Mouse (Mus musculus) liver (tissue): ENCODE data around the gene Scd4.
"Not testable (repeated sequence)": the region's sequence is repeated elsewhere in the genome, so short reads cannot be mapped to it uniquely, and the experiment has no call there.

Source experiments
- DNase-seq: peaks from one replicate; pipeline ENCODE4 v3.0.0-alpha.2; 2020; ENCODE audit warnings: mixed read lengths

The Scd4 gene

DNA sequence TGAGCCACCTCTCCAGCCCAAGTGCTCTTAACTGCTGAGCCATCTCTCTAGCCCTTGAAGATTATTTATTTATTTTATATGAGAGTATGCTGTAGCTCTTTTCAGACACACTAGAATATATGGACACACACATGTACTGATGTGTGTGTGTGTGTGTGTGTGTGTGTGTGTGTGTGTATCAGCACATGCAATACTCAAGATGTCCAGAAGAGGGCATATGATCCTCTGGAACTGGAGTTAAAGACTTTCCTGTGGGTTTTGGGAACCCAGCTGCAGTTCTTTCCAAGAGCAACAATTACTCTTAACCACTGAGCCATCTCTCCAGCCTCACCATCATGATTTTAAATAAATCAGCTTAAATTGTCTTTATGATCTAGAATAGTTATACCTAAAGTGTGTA, 14.3 kb upstream of the Scd4 start:
- DNase-seq: no peak

DNA sequence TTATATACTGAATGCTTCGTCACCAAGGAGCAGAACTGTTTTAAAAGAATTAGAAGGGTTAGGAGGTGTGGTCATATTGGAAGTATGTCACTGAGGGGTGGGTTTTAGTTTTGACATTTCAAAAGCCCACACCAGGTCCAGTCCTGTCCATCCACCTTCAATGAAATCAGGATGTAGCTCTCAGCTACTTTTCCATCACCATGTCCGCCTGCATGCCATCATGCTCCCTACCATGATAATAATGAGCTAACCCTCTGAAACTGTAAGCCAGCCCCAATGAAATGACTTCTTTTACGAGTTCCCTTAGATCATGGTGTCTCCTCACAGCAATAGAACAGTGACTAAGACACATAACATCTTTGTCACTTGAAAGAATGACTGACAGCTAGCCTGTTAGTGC, 12.6 kb upstream of the Scd4 start:
- DNase-seq: no peak

DNA sequence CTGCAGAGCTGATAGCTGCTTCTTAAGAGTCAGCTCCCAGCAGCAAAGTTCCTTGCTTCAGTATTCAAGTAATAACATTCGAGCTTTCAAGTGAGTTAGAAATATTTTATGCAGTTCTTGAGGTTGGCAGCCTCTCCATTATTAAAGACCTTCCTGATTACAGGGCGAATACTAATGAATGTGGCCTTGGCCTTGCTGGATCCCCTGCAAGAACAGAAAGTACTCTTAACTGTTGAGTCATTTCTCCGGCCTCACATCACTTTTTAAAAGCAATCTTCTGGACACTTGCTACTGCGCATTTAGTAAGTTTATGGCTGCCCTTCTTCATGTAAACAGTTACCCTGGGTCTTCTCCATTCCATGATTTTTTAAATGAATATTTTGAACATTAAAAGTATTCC, 11.7 kb upstream of the Scd4 start:
- DNase-seq: no peak

DNA sequence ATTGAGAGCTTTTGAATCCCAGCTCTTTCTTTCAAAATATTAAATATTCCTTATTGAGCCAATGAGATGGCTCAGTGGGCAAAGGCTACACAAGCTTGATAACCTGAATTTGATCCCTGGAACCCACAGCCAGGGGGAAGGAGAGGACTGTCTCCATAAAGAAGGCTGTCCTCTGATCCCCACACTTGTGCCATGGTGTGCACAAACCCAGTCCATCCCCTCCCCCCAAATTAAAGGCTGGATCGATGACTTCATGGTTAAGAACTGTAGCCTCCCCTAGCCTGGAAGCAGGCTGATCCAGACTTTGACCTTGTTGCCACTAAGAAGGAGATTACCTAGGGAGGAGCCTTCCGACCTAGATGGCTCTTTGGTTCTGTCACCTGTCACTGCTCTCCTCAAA, 11.3 kb upstream of the Scd4 start:
- no peak for DNase-seq

DNA sequence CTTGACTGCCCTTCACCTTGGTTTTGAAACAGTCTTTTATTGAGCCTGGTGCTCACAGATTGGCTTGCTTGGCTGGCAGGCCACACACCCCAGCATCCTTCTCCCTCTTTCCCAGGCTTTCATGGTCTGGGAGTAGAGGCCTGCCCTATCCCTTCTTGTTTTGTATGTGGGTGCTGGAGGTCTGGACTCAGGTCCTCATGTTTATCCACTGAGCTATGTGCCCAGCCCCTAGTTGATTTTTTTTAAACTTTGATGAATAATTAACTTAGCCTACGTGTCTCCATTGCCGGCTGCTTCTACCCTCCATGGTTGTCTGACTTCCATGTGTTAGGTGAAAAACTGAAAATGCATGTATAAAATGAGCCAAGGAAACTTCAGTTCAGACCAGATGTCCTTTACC, 3.3 kb upstream of the Scd4 start:
- DNase-seq: no peak

DNA sequence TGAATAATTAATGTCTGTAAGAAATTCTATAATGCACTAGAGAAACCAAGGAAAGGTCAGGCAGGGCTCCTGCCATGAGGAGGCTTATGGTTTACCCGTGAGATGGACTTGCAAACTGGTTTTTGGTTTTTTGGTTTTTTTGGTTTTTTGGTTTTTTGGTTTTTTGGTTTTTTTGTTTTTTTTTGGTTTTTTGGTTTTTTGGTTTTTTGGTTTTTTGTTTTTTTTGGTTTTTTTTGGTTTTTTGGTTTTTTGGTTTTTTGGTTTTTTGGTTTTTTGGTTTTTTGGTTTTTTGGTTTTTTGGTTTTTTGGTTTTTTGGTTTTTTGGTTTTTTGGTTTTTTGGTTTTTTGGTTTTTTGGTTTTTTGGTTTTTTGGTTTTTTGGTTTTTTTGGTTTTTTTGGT, 1.8 kb upstream of the Scd4 start:
- DNase-seq: not testable (repeated sequence)

DNA sequence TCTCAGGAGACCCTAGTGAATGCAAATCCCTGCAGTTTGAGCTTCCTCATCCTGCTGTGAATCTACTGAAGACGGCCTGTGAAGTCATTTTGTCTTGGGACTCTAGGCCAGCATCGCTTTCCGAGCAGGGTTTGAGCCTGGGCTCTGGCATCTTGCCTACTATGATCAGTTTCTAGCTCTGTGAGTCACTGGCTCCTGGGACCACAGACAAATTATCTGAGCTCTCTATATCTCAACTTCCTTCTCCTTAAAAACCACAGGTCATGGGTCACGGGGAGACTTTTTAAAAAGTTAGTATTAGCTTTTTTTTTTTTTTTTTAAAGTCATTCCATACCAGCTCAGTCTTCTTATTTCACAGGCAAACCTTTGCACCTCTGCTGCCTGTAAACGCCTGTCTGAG, 981 bp upstream of the Scd4 start:
- no peak for DNase-seq

DNA sequence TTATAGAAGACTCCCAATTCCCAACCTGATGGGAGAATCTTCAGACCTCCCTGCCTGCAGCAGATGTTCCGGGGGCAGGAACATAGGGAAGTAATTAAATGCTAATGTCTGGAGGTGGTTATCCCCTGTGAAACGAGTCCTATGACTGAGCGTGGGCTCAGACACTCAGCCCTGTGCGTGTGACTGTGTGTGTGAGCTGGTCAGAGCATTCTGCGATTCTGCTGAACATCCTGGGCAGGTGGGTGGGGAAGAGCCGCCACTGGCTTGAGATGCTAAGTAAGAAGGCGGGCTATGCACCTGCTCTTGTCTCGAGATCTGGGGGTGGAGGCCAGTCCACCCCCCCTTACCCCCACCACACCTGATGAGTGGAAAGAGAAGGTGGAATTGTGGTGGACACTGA, 566 bp upstream of the Scd4 start:
- DNase-seq: no peak

DNA sequence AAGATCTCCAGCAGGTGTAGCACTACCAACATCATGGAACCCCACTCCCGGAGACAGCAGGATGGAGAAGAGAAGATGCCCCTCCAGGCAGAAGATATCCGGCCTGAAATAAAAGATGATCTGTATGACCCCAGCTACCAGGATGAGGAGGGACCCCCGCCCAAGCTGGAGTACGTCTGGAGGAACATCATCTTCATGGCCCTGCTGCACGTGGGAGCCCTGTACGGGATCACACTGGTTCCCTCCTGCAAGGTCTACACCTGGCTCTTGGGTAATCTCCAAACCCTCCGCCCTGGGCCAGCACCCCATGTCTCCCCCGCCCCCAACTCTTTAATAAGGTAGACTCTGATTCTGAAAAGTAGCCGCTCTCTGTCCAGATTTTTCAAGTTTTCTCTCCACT, 1.1 kb downstream of the Scd4 start:
- DNase-seq: no peak

DNA sequence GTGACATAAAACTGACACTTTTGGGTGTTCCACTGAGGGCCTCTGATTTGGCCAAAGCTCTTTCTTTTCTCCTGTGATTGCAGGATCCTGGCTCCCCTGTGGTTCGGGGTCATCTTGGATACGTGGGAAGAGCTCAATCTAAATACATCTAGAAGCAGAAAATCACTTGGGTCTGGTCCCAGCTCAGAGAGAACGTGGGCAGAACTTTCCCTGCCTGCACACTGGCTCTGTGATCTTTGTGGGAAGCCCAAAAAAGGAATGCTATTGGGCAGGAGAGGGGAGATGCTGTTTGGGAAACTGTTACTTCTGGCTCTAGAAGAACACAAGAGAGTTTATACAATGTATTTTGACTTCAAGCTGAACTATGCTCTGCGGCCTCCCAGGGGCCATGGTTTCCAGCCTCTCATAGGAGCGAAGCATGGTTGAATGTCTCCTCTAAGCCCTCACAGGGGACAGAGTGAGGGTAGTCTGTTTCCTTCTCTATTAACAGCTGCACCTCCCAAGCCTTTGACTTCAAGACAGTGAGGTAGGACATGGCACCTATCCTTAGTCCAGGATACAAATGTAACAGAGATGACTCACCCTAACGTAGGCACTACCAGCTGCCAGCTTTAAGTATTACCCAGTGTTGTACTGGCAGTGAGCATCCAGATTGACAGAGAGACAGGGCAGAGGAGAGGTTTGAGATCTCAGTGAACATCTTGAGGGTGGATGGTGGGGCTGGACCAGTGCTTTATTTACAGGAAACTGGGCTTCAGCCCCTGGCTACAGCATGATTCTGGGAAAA, 3.2 kb downstream of the Scd4 start:
- no peak for DNase-seq

DNA sequence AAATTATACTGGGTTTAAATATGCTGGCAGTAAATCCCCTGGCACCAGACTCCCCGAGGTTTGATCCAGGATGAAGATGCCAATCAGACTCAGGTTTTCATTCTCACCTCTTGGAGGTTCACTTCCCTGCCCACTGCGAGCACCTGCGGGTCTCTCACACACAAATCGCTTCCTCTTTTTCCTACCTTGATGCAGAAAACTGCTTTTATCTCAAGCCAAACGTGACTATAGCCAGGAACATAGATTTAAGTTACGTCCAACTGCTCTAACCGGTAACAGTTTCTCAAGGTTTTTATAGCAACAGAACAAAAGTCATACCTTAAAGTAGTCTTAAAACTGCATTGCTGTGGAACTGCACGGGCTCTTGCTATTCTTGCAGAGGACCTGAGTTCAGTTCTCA, 16.8 kb downstream of the Scd4 start:
- DNase-seq: no peak

DNA sequence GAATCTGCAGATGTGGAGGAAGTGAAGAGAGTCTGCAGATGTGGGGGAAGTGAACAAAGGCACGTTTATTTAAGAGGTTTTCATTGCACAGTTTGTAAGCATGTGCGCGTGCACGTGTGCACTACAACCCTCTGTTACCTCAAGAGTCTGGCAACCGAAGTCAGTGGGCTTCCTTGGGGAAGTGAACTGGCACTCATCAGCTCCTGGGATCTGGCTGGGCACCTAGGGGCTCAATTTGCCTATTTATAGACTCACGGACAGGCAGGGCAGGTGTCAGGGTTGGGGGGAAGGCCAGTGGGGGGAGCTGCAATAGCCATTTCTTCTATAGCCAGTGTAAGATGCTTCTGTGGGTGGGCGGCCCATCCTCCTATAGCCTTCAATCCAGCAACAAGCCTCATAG, 18.9 kb downstream of the Scd4 start:
- DNase-seq: no peak

DNA sequence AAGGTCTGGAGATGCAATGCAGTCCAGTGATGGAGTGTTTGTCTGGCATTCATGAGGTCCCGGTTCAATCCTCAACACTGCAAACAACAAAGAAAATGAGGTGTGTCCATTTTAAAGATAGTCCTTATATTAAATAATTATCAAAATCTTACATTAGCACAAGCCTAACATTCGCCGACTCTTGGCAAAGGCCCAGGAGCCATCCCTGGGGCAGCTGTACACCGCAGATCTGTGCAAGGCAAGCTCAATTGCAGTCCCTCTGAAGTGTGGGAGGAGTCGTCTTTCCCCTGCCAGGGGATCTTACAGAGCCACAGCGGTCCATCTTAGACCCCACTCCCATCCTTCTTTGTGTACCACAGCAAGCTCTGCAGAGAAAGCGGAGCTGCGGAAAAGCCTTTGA, 25.8 kb downstream of the Scd4 start:
- DNase-seq: no peak

DNA sequence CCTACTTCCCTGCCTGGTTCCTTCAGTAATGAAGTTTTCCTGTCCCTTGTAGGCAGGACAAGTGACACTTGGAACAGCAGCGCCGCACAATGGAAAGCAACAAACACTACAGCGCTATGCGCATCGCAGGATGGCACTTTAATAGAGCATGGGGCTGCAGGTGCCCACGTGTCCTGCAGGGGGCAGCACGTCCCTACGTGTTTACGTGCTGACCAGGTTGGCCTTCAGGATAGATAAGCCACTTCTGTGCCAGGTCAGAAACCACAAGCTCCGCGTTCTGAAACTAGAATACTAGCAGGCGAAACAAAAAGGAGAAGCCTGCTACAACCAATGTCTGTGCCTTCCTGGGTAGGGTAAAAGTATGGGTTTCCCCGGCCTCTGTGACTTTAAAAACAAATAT, 30.6 kb downstream of the Scd4 start:
- peak; percentile 83 for DNase-seq

DNA sequence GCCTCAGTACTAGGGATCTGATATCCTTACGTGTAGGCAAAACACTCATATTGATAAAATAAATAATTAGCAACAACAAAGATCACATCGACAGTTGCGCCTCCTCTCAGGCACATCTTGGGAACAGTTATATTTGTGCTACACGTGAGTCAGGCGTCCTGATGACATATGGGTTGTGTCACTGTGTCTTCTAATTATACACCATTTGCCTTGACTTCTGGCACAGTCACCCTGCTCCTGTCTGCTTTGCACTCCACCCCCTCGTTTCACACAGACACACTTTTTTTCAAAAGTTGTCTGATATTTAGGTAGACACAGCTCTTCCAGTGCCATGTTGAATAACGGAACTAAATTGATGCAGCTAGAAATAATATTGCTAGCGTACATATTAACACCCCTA, 31.1 kb downstream of the Scd4 start:
- no peak for DNase-seq

DNA sequence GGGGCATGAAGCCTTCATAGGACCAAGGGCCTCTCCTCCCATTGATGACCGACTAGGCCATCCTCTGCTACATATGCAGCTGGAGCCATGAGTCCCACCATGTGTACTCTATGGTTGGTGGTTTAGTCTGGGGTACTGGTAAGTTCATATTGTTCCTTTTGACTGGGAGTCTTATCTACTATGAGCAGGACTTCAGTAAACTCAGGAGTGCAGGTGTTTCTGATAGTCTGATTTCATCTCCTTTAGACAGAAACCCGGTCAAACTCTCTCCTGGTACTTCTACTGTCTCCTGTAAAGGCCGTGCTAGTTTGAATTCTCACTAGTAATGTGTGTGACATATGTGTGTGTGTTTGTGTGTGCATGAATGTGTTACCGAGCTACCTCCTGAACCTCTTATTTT, 32.8 kb downstream of the Scd4 start:
- no peak for DNase-seq

DNA sequence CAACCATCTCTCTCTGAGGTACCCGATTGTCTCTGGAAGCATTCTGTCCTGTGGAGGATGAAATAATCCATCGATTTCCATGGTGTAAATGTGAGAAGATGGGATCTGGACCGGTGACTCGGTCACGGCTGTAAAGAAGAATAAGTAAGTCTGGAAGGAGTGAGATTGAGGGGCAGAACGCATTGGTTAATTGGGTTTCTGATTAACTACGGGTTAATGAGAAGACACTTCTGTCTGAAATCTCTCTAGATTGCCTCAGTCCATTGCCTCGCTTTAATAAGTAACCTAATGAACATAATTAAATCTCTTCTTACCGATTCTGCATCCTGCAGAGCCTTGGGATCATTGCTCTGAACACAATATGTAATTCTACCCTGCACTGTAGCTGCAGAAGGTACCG, 34.2 kb downstream of the Scd4 start:
- not testable (repeated sequence) for DNase-seq

DNA sequence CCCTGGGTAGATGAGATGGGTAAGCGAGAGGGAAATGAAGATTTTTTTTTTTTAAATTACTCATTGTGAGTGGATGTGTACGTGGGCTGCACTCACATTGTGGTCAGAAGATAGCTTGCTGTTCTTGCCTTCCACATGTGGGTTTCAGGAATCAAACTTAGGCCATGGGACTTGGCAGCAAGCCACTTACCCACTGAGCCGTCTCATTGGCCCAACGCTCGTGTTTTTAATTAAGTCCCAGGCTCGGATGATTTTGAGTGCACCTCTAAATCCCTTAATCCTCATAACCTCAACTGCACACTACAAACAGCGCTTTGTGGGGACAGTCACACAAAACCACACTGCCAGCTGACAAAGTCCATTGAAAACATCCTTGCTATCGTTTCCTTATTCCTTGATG, 36.5 kb downstream of the Scd4 start:
- DNase-seq: no peak

DNA sequence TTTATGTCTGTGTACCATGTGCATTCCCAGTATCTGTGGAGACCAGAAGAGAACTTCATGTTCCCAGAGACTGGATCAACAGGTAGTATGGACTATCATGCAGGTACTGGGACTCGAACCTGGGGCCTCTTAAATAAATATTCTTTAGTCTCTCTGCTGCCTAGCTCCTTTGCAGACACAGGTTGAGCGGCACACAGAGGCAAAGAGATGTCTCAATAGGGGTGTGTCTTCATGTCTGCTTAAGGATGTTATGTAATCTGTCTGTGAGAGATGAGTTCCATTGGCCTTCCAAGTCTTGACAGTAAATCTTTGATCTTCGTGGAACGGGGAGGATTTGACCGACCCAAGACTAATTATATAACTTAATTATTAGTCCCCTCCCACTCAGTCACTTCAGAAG, 37.3 kb downstream of the Scd4 start:
- DNase-seq: no peak

DNA sequence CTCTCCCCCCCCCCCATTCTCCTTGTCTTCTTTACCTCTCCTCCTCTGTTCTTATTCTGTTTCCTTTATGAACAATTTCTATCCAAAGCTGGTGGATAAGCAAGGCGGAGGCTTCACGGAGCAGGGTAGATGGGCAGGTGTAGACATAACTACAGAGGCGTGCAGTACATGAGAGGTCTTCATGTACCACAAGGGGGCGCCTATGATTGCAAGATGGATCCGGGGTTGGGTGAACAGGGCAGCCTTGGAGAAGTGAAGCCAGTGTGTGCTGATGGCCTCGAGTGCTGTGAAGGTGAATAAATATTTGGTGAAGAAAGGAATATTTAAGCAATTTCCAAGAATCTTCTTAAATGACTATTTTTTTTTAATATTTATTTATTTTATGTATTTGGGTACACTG, 40.1 kb downstream of the Scd4 start:
- DNase-seq: peak; percentile 82

DNA sequence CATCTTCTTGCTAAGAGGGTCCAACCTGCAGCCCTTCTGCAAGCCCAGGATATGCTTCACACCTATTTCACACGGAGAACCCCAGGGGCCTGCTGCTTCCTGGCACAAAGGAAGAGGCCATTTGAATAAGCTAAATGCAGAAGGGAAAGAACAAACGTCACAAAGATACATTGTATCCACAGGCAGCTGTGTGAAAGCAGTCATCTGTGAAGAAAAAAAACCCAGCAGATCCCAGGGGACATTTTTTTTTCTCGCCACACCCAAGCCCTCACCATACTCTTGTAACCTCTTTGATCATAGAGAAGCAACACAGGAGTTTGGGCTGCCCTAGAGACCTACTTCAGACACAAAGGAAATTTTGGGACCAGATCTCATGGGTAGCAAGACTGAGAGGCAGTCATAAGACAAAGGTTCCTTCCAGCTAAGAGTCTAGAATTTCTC, 43.6 kb downstream of the Scd4 start:
- DNase-seq: no peak

DNA sequence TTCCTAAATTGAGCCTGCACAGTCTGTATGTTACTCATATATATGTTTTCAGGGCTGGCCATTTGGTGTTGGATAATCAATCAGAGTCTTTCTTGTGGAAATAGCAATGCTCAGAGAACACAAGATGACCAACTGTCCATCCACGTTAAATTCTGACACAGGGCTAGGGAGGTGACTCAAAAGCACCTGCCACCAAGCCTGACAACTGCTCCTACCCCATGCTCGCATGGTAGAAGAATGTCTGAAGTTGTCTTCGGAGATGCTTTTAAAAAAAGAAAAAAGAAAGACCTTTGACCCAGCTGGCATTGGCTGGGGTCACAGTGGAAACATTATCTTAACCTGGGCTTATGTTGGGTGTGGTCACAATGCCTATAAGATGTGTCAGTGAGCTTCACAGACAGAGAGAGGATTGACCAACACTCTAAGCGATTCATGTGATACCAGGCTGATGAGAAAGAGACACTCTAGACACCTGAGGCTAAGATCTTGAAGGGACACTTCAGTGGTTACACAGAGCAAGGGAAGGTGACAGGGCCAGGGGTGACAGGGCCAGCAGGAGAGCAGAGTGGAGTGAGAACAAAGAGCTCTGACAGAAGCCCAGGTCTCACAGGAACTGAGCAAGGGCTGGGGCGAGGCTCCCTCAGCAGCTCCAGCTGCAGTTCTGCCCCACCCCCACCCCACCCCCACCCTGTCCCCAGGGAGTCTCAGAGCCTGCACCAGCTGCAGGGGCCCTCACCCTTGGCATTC, 44.9 kb downstream of the Scd4 start:
- DNase-seq: no peak

DNA sequence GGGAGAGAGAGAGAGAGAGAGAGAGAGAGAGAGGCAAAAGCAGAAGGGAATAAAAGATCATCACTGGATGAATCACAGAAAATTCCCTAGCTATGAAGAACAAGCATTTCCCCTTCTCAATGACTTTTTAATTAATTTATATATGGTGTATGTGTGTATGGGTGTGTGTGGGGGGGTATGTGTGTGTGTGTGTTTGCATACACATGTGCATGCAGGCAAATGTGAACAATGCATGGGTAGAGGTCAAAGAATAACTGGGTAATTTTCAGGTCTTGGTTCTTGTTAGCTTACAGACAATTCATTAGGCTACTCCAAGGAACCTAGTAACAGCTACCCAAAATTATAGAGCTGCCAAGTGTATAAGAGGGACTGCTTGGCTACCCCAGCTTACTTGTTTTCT, 46.2 kb downstream of the Scd4 start:
- no peak for DNase-seq

DNA sequence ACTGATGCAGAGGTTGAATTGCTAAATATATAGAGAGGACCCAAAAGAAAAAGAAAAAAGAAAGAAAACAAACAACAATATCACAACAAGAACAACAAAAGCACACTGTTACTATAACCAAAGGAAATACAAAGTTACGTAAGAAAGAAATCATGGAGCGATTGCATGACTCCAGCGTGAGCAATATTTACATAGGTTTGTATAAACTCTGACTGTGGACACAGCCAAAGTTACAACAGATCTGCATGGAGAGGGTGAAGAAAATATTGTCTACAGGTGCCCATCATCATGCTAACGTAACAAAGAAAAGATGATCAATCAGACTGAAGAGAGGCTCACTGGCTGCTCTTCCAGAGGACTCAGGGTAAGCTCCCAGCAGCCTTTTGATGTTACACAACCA, 47.2 kb downstream of the Scd4 start:
- DNase-seq: no peak
